Mouse (Mus musculus) cerebellum, adult 9-11 months (tissue): ENCODE results near the gene Spdye4b.
"Not testable (repeated sequence)": the region's sequence is repeated elsewhere in the genome, so short reads cannot be mapped to it uniquely, and the experiment has no call there.

Source experiments
- DNase-seq: peaks from one replicate; pipeline ENCODE4 v3.0.0; 2022

Gene Spdye4b

GRCm38 (mm10) chr5:143180255-143181076 lies at the start of gene Spdye4b, which contains the start of gene Rbak:
Gene Spdye4b, plus strand, starts transcription at chr5:143181017.
Gene Rbak, minus strand, starts transcription at chr5:143180775.
- DNase-seq, result peak; percentile 96

DNA sequence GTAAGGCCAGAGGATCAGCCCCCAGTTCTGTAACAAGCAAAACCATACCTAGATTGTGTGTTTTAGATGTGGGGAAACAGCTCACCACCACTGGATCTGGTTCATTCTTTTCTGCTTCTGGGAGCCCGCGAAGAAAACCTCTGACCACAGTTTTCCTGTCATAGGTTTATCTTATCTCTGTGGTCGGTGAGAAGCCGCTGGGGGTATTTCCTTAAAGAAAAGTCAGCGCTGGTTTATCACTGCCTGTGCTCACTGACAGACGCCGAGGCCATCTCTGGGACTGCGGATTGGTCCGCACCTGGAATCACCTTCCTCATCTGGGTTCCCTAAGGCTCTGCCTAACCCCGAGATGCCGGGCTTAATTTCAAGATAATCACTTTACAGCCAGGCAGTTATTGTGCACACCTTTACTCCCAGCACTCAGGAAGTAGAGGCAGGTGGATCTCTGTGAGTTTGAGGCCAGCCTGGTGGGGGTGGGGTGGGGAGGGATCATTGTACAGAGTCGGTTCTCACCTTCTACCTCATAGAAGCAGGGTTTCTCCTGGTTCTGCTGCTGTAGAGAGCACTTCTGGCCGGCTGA lies 47.8 kb upstream of the Spdye4b start:
- DNase-seq, result no peak

DNA sequence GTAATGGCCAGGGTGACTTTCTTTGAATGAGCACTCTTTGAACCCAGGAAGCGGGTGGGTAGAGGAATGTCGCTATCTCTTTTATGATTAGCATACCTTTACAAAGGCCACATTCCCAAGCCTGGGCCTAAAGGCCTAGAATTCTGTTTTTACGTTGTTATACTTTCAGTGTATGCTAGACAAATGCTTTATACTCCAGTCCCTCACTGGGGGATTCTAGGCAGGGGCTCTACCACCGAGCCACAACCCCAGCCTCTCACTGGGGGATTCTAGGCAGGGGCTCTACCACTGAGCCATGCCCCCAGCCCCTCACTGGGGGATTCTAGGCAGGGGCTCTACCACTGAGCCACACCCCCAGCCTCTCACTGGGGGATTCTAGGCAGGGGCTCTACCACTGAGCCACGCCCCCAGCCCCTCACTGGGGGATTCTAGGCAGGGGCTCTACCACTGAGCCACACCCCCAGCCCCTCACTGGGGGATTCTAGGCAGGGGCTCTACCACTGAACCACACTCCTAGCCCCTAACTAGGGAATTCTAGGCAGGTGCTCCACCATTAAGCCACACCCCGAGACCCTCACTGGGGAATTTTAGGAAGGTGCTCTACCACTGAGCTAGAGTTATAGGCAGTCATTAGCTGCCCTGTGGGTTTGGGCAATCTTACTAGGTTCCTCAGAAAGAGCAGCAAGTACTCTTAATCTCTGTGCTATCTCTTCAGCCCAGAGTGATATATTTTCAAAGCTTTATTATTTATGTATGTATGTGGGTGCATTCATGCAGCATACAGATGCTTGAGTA lies 46.4 kb upstream of the Spdye4b start:
- not testable (repeated sequence) for DNase-seq

- no peak for DNase-seq
Observed at GRCm38 (mm10) chr5:143135042-143135441, 45.8 kb upstream of the Spdye4b start.

DNA sequence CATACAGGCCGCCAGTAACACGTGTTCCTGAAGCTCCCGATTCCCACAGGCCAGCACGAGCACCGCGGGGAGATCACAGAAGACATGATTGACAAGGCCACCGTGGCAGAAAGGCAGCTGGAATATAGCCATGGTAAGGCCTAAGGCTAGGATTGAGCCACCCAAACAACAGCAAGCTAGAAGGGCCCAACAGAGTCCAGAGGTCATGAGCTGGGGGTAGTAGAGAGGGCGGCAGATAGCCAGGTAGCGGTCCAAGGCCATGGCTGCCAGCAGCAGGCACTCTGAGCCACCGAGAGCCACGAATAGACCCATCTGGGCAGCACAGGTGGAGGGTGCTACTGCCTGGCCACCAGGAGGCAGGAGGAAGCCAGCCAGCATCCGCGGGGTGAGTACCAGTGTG lies 43.2 kb upstream of the Spdye4b start:
- DNase-seq, result no peak

- DNase-seq, result no peak
Observed at GRCm38 (mm10) chr5:143147481-143147880, 33.3 kb upstream of the Spdye4b start, which contains the start of gene Olfr718-ps1. Gene Olfr718-ps1, minus strand, starts transcription at chr5:143147581.

GRCm38 (mm10) chr5:143148661-143149060 lies 32.2 kb upstream of the Spdye4b start:
- DNase-seq, result no peak

GRCm38 (mm10) chr5:143149536-143149935 lies 31.3 kb upstream of the Spdye4b start:
- no peak for DNase-seq

DNA sequence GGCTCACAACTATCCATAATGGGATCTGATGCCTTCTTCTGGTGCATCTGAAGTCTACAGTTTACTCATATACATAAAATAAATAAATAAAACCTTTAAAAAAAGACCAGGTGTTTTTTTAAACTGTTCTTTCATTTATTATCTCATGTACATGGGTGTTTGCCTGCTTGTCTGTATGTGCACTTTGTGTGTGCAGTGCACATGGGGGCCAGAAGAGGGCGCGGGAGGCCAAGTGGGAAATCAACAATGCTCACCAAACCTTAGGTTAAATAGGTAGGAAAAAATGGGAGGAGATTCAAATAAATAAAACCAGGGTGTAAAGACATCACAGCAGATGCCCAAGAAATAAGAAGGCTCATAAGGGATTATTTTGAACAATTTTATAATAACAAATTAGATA lies 30.8 kb upstream of the Spdye4b start:
- no peak for DNase-seq

- no peak for DNase-seq
Observed at GRCm38 (mm10) chr5:143153756-143154155, 27.1 kb upstream of the Spdye4b start.

DNA sequence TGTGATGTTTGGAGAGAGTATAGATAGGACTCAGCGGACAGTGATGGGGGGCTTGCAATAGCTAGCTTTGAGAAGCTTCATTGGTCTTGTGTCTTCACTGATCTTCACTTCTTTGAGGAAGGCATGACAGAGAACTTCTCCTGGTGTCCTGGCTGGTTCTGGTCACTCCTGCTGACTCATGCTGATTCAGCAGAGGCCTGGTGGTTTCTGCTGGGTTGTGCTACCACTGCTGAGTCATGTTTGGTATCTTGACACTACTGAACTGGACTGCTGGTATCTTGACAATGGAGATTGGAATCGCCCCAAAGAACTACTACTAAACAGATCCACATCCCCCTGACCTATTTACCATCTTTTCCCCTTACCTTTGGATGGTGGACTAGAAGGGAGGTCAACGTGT lies 25.3 kb upstream of the Spdye4b start:
- DNase-seq, result no peak

DNA sequence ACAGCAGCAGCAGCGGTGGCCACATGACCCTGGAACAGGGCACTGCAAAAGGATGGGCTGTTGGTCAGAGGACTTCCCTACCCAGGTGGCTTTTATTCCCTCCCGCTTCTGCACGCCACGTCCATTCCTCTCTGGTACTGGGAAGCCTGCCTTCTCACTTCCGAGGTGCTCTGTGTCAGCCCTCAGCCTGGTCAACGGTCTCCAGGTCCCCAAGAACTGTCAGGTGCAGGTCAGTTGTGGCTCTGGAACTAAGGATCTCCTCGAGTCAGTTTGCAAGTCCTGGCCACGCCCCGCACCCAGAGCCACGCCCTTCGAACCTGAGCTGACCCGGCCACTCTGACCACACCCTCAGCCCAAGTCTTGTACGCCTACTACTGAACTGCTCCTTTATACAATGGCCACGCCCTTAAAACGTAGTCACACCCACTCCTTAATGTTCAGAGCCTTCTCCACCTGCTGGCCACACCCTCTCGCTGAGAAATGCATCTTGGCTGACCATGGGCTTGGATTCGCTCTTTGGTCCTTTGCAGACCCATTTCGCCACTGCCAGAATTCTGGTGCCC lies 15.2 kb upstream of the Spdye4b start:
- no peak for DNase-seq

GRCm38 (mm10) chr5:143175970-143176369 lies 4.8 kb upstream of the Spdye4b start:
- no peak for DNase-seq

- DNase-seq, result no peak
Observed at GRCm38 (mm10) chr5:143177541-143178200, 3.1 kb upstream of the Spdye4b start.

DNA sequence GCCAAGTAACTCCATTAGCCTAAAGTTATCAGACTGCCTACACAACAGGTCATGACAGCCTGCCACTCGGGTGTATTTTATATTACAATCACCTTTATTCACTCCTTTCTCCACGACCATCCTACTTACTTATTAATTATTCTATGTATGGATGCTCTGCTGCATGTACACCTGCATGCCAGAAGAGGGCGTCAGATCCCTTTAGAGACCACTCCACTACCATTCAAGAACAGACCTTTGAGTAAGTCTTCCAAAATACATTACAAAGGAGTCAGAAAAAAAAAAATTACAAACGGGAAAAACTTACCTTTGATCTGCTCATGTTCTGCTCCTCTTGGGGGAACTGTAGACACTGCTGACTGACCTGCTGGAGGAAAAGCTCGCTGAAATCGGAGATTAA lies 1.6 kb upstream of the Spdye4b start:
- peak; percentile 23 for DNase-seq

- DNase-seq, result not testable (repeated sequence)
Observed at GRCm38 (mm10) chr5:143188014-143188413, 7.2 kb downstream of the Spdye4b start.

- DNase-seq, result no peak
Observed at GRCm38 (mm10) chr5:143192806-143193205, 12.0 kb downstream of the Spdye4b start.

DNA sequence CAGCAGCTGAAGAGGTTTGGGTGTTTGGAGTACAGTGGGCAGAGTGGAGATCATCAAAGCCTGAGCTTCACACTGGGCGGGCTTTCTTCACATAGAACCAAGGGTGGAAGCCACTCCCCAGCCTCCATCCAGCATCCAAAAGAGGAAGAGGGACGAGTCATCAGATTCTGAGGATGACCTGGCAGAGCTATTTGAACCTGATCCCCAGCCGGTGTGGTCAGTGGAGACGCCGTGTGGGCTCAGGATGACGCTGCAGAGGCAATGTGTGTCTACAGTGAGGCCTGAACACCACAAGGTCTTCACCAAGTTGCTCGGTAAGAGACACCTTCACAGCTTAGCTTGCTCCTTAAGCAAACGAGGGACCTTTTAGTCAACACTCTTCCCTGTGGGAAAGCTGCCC lies 13.9 kb downstream of the Spdye4b start:
- not testable (repeated sequence) for DNase-seq

GRCm38 (mm10) chr5:143195166-143195565 lies 14.3 kb downstream of the Spdye4b start:
- DNase-seq, result no peak

DNA sequence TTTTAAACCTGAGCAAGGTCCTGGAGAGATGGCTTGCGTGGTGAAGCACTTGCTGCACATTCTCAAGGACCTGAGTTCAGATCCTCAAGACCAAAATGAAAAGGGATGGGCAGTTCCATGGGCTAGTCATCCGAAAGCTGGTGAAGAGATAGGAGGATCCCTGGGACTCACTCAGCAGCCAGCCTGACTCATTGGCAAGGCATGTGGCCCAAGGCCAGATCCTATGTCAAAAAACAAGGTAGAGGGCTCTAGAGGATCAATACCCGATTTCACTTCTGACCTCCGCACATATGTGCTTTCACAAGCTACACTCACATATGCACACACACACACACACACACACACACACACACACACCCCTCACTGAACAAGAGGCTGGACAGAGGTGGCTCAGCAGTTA lies 15.7 kb downstream of the Spdye4b start:
- DNase-seq, result no peak

GRCm38 (mm10) chr5:143205015-143205414 lies 24.2 kb downstream of the Spdye4b start:
- no peak for DNase-seq

DNA sequence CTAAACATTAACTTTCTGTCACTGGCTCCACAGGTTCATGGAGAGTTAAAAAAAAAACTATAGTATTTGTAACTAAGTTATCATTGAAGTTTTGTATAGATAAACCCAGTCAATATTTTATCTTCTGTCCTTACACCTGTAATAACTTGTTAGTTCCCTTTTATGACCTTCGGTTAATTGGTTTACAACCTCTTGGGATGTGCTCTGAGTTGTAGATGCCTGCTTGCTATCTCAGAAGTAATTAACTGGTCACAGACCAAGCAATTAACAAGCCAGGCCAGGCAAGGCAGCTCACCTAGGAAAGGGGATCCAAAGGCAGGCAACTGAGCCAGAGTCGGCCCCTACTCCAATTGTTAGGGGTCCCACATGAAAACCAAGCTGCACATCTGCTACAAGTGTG lies 33.0 kb downstream of the Spdye4b start:
- DNase-seq, result no peak

- no peak for DNase-seq
Observed at GRCm38 (mm10) chr5:143220996-143221395, 40.2 kb downstream of the Spdye4b start.
